Mouse (Mus musculus) layer of hippocampus, postnatal 10 days (tissue): ENCODE measurements around the gene Olfr368. TPM values are rescaled to one million over a fixed set of nuclear protein-coding genes. Genes with fewer than 3 reads are reported as not detected.

Experiments used
- DNase-seq, 2 experiments: peaks; one replicate each; pipeline ENCODE4 v3.0.0; 2021; ENCODE audit warnings: low spot score in 2 of 2
- long read RNA-seq: library from polyadenylated mRNA; stranded (forward); transcript quantifications from one replicate; pipeline ENCODE4 v2.0.0, GENCODE M21; 2023
- total RNA-seq, 2 experiments: library from RNA; stranded (reverse); gene quantifications; 2 replicates each; pipeline ENCODE4 v1.2.3; 2021

Gene Olfr368
- not detected for total RNA-seq
- long read RNA-seq = 0 reads

DNA sequence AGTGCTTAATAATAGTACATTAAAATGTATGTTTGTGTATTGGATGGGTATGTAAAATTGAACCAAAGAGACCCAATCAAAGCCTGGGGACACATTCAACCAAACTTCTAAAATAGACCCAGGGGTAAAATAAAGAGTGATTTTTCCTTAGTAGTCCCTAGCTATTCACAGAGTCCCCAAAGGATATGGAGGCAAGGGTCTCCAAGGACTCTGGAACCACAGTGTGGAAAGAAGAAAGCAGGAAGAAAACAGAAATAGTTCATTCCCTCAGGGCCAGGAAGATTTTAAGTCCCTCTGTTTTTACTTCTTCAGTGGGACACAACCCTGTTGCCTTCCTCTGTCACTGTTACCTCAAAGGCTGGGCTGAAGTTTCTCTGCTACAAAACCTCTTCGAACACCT lies at the start of gene Olfr368:
Gene Olfr368 (plus strand): TSS at position 301 of the 400 bp plus-strand sequence.
- DNase-seq = no peak

DNA sequence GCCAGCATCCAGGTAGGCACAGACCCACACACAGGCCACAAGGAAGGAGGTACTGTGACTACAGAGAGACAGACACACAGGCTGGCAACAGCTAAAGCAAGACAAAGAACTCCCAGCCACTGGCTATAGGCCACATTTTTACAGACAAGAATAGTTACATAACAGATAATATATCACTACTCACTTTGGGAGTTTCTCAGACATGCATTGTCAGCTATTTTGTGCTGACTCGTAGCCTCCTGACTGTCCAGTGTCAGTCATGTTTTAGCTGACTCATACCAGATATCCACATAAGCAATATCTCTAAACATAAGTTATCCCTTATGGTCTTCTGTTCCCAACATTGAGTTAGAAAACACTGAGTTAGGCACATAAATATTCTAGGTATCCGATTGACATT lies 7.0 kb downstream of the Olfr368 start:
- DNase-seq = no peak

DNA sequence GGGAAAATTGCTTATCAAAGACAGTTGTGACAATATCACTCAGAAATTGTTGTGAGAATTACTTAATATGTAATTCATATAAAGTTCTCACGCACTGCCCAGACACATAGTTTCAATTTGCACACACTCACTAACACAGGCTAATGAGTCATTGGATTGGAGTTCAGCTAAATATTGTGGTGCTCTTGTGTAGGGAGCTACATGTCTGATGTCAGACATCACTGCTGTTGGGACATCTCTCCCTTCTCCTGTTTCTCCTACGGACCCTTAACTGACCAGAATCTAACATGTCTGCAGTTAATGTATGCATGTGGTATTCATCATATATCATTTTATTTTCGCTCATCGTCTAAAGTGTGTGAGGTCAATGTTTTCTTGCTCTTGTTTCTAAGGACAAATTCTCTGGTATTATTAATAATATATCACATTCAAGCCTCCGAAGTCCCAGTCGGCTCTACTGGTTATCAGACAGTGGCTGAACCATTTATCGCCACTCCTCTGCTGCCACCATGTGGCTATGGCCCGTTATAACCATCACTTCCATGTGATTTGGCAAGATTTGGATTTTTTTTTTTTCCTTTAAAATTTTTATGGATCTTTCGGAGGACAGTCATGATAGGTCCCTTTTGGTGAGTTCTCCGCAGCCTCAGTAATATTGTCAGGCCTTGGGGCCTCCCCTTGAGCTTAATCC lies 12.3 kb downstream of the Olfr368 start:
- peak; percentile 74 to 75 for DNase-seq

DNA sequence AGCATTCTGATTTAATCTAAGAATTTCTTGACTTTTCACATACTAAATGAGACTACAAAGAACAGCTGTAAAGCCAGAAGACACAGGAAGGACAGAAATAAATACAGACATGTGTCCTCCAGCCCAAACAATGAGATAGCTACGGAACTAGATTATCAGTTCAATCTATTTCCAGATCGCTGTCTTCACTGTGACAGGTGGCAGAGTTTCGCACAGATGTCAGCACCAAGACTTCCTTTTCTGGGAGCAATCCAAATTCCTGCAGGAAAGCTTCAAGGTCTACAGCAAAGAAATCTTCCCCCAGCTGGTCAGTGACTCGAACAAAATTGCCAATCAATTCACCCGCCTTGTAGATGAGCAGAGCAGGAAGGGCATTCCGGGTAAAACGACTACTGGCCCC lies 25.4 kb downstream of the Olfr368 start:
- DNase-seq = peak in 1 of 2 experiments; percentile 20

DNA sequence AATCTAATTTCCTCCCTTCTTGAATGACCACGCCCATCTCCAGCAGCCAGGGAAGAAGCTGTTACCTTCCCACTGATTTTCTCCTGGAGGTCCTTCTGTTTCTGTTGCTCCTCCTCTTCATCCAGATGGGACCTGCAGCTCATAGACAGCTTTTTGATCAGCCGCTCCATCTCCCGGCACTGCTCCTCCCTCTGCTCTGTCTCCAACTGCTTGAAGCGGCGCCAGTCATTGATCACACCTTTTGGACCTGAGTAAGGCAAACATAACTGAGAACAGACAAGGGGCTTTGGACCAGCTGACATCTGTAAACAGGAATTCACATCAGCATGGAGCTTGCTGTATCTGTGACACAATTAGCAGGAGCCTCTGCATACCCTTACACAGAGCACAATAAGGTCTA lies 29.3 kb downstream of the Olfr368 start:
- DNase-seq = no peak

DNA sequence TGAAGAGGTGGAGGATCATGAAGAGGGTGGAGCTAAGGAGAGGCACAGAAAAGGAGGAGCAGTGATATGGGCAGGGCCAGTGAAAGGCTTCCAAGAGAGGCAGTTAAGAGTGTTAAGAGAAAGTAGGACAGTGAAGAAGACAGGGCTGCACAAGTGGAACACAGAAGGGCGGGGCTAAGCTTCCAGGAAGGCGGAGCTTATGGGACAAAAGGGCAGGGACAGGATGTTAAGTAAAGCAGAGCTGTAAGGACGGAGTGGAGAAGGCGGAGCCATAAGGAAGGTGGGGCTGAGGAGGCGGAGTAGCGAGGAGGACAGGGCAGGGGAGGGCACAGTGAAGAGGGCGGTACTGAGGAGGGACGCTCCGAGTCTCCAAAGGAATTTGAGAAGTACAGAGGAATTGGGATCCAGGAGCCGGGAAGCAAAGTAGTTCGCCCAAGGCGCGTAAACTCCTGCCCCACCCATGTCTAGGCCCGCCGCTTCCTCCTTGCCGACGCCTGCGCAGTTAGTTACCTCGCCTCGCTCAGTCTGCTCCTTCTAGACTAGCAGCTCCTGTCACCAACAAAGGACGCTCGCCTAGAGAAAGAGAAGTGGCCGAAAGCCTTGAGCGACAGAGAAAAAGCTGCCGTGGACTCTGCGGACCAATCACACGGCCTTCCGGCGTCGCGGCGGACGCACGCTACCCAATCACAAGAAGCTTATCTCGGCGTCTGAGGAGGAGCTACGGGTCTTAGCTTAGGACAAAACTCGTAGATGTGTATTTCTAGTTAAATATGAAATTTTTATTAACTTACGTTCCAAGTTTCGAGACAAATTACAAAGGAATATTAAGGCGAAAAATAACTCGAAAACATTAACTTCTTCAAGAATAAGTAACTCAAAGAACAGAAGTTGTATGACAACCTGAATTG lies 32.6 kb downstream of the Olfr368 start, which contains the start of gene Pdcl:
Gene Pdcl (minus strand): TSS at position 700 of the 908 bp plus-strand sequence.
- peak; percentile 80 to 85 for DNase-seq

DNA sequence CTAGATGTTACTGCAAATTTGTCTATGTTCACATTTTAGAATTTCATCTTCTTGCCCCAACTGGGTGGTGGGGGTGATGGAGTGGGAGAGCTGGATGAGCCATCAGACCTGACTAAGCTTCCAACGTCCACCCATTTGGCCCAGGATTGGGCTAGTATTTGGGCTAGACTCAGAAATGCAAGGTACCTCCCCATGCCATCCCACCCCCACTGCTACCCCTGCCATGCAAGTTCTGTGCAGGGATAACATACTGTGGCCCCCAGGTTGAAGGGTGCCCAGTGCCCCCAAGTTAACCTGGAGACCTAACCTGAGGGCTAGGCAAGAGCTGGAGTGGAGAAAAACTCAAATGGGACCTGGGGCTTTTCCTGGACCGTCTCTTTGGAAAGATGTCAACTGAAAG lies 33.6 kb downstream of the Olfr368 start:
- DNase-seq = no peak

DNA sequence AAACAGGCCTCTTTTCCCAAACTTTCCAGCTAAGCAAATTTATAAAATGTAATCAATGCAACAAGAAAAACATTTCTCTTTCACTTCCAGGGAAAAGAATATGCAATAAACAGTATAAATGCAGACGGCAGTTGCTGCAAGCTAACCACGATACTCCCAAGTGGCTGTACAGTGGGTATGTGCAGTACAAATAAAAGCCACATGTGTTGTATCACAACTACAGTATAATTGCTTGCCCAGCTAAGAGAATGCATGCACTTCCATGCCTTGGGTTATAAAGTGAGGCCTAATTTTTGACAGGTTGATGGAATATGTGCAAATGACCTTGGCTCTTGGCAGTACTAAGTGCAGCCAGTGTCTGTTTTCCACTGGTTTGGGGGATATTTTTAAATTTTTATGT lies 44.3 kb downstream of the Olfr368 start:
- no peak for DNase-seq

DNA sequence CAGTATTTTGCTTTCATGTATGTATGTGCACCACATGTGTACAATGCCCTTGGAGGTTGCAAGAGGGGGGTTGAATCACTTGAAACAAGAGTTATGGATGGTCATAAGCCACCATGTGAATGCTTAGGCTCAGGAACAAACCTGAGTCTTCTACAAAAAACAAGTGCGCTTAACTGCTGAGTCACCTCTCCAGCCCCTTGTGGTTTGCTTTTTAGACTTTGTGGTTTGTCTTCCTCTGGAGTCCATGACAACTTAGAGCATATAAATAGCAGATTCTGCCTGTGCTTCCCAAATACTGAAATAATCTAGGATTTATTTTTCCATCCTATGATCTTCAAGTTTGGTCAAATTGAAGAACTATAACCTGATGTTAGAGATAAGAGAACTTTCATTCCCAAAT lies 49.7 kb downstream of the Olfr368 start:
- no peak for DNase-seq

DNA sequence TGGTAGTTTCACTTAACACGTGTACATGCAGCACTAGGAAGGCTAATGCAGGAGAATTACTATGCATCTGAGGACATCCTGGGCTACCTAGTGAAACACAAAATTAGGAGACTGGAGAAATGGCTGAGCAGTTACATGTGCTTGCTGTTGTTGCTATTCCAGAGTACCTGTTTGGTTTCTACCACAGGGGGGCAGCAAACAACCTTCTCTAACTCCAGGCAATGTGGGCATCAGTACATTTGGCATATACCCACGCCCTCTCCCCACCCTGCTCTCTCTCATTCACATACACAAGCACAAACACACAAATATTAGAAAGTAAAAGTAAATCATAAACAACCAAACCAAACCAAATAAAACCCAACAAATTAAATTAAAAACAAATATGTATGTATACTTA lies 53.9 kb downstream of the Olfr368 start:
- DNase-seq = peak; percentile 56 to 70

Other genes with a start within 250 kb of the Olfr368 start
- not detected for gene Olfr361, start 237.2 kb upstream of the Olfr368 start, total RNA-seq
- gene Olfr362, start 208.6 kb upstream of the Olfr368 start, total RNA-seq = not detected
- not detected for gene Olfr364-ps1, start 187.2 kb upstream of the Olfr368 start, total RNA-seq
- not detected for gene Olfr365, start 138.3 kb upstream of the Olfr368 start, total RNA-seq
- not detected for gene Olfr366, start 114.9 kb upstream of the Olfr368 start, total RNA-seq
- gene Pdcl, start 32.8 kb downstream of the Olfr368 start, total RNA-seq = 10 to 100 TPM; 31.2 to 32.5 TPM
- 10 to 100 TPM; 78.7 to 82.2 TPM for gene Rc3h2, start 96.4 kb downstream of the Olfr368 start, total RNA-seq
- 1 to 10 TPM; 8.8 to 8.9 TPM for gene Zbtb26, start 116.6 kb downstream of the Olfr368 start, total RNA-seq
- gene Zbtb6, start 116.7 kb downstream of the Olfr368 start, total RNA-seq = 10 to 100 TPM; 14.9 to 16.3 TPM
- 100 to 1,000 TPM; 101 to 103 TPM for gene Rabgap1, start 116.8 kb downstream of the Olfr368 start, total RNA-seq
- 1 to 10 TPM; 9.1 to 9.8 TPM for gene Gpr21, start 189.8 kb downstream of the Olfr368 start, total RNA-seq